Mouse (Mus musculus) thymus, adult 2 months (tissue): Measurements from ENCODE around the gene Osbpl8. TPM values are rescaled to one million over a fixed set of nuclear protein-coding genes. Genes with fewer than 3 reads are reported as not detected.

Experiments used
- DNase-seq: peaks from one replicate; pipeline ENCODE4 v3.0.0; 2021
- H3K27ac ChIP-seq: fragments of 200-500 bp; 2 replicates; pipeline ENCODE4 v1.5.1; 2012; ENCODE audit warnings: low read length, control low read depth; ENCODE audit not compliant: control insufficient read depth, insufficient read depth
- H3K27me3 ChIP-seq: fragments of 200-500 bp; 2 replicates; pipeline ENCODE4 v1.6.1; 2012; ENCODE audit warnings: mild to moderate bottlenecking, low read length, moderate library complexity, mixed read lengths; ENCODE audit not compliant: control insufficient read depth, insufficient read depth
- H3K36me3 ChIP-seq: fragments of 200-500 bp; 2 replicates; pipeline ENCODE4 v1.6.1; 2012; ENCODE audit warnings: mild to moderate bottlenecking, low read length, moderate library complexity; ENCODE audit not compliant: control insufficient read depth, insufficient read depth
- H3K4me1 ChIP-seq: fragments of 200-500 bp; replicated peaks from 2 replicates; pipeline ENCODE4 v1.6.1; 2012; ENCODE audit warnings: low read length; ENCODE audit not compliant: control insufficient read depth, insufficient read depth
- H3K4me3 ChIP-seq: fragments of 200-500 bp; 2 replicates; pipeline ENCODE4 v1.5.1; 2012; ENCODE audit warnings: mild to moderate bottlenecking, low read length, control low read depth, moderate library complexity; ENCODE audit not compliant: control insufficient read depth, insufficient read depth
- CTCF ChIP-seq: fragments of 200-500 bp; IDR thresholded peaks from 2 replicates; pipeline ENCODE4 v1.5.1; 2012; ENCODE audit warnings: mild to moderate bottlenecking, control low read depth, low read length, moderate library complexity, borderline replicate concordance; ENCODE audit not compliant: control insufficient read depth, poor library complexity, insufficient read depth; ENCODE audit errors: extremely low read depth
- POLR2A ChIP-seq: fragments of 200-500 bp; IDR thresholded peaks from 2 replicates; pipeline ENCODE4 v1.6.1; 2012; ENCODE audit warnings: mild to moderate bottlenecking, low read length, control low read depth, moderate library complexity; ENCODE audit not compliant: control insufficient read depth, poor library complexity, insufficient read depth; ENCODE audit errors: extremely low read depth
- WGBS: fragments of 180-500 bp; shearing (Covaris S2); methylation state at CpG from one replicate; pipeline ENCODE4 v1.1.7; 2018; 5-methylcytosine and 5-hydroxymethylcytosine counted together
- polyA plus RNA-seq: library from polyadenylated mRNA; depleted of rRNA; stranded (reverse); fragments of >200 nt; gene quantifications from 2 replicates; pipeline ENCODE4 v1.2.3, GENCODE M21; 2012

Gene Osbpl8
- polyA plus RNA-seq, 1 experiment, result 22.0 TPM

- no peak for DNase-seq
- 89% methylated on average over 6 of the region's 6 CpGs for WGBS
- H3K4me1 ChIP-seq, result no peaks in the 10 kb centered on the region
- no peak overlapping the region for H3K4me3 ChIP-seq
- H3K36me3 ChIP-seq, result no peaks in the 10 kb centered on the region
- H3K27ac ChIP-seq, result no peak overlapping the region
- TF ChIP-seq POLR2A (no peak), CTCF (no peak)
- no peaks in the 10 kb centered on the region for H3K27me3 ChIP-seq
Observed at GRCm38 (mm10) chr10:111313282-111313681, 148.7 kb downstream of the Osbpl8 start.

- no peaks in the 10 kb centered on the region for H3K4me1 ChIP-seq
- 86% methylated on average over 10 of the region's 10 CpGs for WGBS
- no peaks in the 10 kb centered on the region for H3K27me3 ChIP-seq
- H3K27ac ChIP-seq, result no peak overlapping the region
- no peaks in the 10 kb centered on the region for H3K36me3 ChIP-seq
- no peak for DNase-seq
- H3K4me3 ChIP-seq, result no peak overlapping the region
- TF ChIP-seq POLR2A (no peak), CTCF (no peak)
Observed at GRCm38 (mm10) chr10:111314636-111315395, 150.3 kb downstream of the Osbpl8 start.

DNA sequence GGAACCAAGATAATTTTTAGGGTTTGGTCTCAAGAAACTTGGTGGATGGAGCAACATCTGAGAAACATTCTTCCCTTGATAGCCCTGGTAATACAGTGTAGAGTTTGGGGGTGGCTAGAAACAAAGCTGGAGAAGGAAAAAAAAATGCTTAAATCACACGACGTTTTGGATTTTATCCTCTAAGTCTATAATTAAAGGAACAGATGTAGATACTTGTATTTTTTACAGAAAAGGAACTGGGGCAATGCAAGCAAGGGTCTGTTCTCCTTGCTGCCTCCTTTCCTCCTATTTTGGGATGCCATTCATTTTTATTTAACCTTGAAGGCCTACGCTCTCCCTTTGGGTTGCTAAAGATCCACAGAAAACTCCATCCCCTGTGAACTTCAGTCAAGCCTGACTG, 151.4 kb downstream of the Osbpl8 start:
- no peaks in the 10 kb centered on the region for H3K27me3 ChIP-seq
- 94% methylated on average over 3 of the region's 3 CpGs for WGBS
- DNase-seq, result no peak

GRCm38 (mm10) chr10:111318021-111318420, 153.5 kb downstream of the Osbpl8 start:
- Histone ChIP-seq H3K27ac (no peak overlapping the region), H3K4me3 (no peak overlapping the region), H3K27me3 (no peaks in the 10 kb centered on the region), H3K36me3 (no peaks in the 10 kb centered on the region), H3K4me1 (no peaks in the 10 kb centered on the region)
- no peak for DNase-seq
- TF ChIP-seq POLR2A (no peak), CTCF (no peak)
- 91% methylated on average over 3 of the region's 3 CpGs for WGBS

More for the DNA sequence above, 151.4 kb downstream of the Osbpl8 start:
- H3K27ac ChIP-seq, result no peak overlapping the region
- H3K4me3 ChIP-seq, result no peak overlapping the region
- TF ChIP-seq POLR2A (no peak), CTCF (no peak)
- no peaks in the 10 kb centered on the region for H3K36me3 ChIP-seq
- H3K4me1 ChIP-seq, result no peaks in the 10 kb centered on the region

DNA sequence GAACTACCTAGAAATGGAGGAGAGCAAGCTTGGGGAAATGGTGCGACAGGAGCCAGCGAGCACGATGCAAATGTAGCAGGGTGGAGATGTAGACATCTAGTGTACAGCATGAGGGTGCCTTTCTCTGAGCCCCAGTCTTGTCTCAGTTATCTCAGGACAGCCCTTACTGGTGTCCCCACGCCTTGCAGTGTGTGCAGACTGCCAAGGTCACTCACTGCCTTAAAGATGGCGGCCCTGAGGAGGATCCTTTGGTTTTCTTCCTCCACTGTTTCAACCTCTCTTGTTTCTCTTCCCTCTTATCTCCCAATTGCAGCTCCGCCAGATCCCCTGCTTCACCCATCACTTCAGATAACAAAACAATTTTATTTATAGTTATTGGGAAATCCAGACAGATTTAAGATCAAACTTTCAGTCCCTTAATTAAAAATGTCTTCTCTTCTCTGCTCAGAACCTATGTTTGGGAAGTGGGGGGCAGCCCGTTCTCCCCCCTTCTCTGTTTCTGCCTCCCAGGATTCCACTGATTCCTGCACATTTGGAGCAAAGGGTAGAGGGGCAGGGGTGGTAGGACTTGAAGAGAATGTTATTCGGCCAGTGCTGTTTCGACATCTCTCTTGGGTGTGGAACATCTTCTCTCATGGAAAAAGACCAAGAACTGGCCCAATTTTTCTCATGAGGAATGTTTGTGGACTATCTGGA, 154.4 kb downstream of the Osbpl8 start:
- H3K27ac ChIP-seq, result no peak overlapping the region
- 96% methylated on average over 9 of the region's 9 CpGs for whole genome bisulfite sequencing
- no peak for DNase-seq
- no peak overlapping the region for H3K4me3 ChIP-seq
- H3K36me3 ChIP-seq, result no peaks in the 10 kb centered on the region
- H3K27me3 ChIP-seq, result no peaks in the 10 kb centered on the region
- TF ChIP-seq CTCF (no peak), POLR2A (no peak)
- H3K4me1 ChIP-seq, result no peaks in the 10 kb centered on the region

DNA sequence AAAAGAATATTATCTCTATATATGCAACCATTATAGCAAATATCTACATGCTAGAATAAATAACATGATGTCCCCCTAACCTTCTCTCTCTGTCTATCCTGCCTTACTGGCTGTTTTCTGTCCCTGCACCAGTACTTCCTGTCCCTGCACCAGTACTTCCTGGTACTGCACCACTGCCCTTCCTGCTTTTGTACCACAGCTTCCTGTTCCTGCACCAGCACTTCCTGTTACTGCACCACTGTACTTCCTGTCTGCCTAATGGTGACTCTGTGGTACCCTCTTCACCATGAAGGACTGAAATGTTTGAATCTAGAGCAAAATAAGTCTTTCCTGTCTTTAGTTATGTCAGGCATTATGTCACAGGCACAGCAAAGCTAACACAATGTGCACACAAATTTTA, 156.0 kb downstream of the Osbpl8 start:
- DNase-seq, result no peak
- no peak for TF ChIP-seq POLR2A
- no peak for TF ChIP-seq CTCF
- no peaks in the 10 kb centered on the region for H3K27me3 ChIP-seq
- no peaks in the 10 kb centered on the region for H3K4me1 ChIP-seq
- H3K4me3 ChIP-seq, result no peak overlapping the region
- no peaks in the 10 kb centered on the region for H3K36me3 ChIP-seq
- no peak overlapping the region for H3K27ac ChIP-seq
